Mouse (Mus musculus): ENCODE measurements at regions not wholly inside any gene's neighbourhood (a gene's known extent, or its start where the extent isn't known, plus 50 kb on each side); places are given as distances from the start of the nearest gene placed in this dataset.
"Not testable (repeated sequence)": the region's sequence is repeated elsewhere in the genome, so short reads cannot be mapped to it uniquely, and the experiment has no call there.

DNA sequence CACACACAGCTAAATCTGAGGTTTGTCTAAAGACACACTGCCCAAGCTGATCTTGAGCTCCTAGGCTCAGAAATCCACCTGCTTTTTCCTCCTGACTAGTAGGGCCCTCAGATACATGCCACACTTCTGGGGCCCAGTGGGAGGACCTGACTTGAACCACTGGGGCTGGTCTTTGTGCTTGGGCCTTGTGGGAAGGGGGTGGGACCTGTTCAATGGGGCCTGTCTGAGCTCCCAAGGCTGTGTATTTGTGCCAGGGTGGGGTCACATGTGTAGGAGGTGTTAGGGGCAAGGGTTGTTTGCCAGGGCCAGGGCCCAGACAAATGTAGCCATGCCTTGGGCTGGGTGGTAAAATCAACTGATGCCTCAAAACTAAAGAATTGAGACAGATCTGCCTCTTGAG is 56.8 kb downstream of the Gm8765 start:
- not testable (repeated sequence) for DNase-seq (ENCODE audit: low read depth, low spot score)

DNA sequence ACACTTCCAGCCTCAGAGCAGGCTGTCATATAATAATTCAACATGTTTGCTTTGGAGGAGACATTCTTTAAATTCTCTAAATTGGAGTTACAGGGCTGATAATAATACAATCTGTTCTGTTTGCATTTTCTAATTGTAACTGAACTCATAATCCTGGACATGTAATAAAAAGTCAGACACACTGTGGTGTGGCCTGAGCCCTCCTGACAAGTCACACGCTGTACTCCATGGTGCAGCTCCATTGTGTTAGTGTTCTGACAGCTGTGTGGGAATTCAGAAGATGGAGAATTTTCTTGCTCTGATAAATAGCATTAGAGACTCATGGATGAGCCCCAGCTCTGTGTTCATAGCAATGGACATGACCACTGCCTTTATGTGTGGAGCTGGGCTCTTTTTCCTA is 58.2 kb downstream of the Gm8765 start:
- not testable (repeated sequence) for DNase-seq (ENCODE audit: low read depth, low spot score)

GRCm38 (mm10) chr13:50764618-50765017 is 66.5 kb downstream of the Gm8765 start:
- DNase-seq (ENCODE audit: low read depth, low spot score) = peak; percentile 31

DNA sequence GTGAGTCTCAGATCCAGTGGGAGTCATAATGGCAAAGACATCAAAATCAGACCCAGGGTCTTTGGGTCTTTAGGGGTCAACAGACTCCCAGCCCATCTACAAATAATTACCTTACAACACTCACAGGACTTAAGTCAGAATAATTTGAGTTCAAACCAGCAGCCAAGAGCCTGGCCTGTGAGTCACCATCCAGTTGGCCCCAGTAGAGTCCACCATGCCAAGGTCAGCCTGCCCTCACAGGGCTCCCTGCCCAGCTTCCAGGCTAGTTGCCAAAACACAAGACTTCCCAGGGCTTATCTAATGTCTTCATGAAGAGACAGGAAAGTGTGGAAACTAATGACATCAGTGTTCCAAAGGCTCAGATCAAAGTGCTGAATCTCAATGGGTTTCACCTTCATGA is 81.9 kb downstream of the Gm8765 start:
- DNase-seq (ENCODE audit: low read depth, low spot score) = not testable (repeated sequence)

GRCm38 (mm10) chr13:50829879-50830550 is 131.9 kb downstream of the Gm8765 start:
- peak; percentile 42 for DNase-seq (ENCODE audit: low read depth, low spot score)
